Mouse (Mus musculus) embryonic facial prominence, embryonic 13.5 days (tissue): ENCODE data around the gene Keg1. TPM values are rescaled to one million over a fixed set of nuclear protein-coding genes. Genes with fewer than 3 reads are reported as not detected.
"Not testable (repeated sequence)": the region's sequence is repeated elsewhere in the genome, so short reads cannot be mapped to it uniquely, and the experiment has no call there.

ENCODE experiments used
- ATAC-seq: fragments of 200-750 bp; cut with Nextera tagmentation; 2 replicates; pipeline ENCODE4 v1.8.0; 2017; ENCODE audit warnings: low read depth; ENCODE audit not compliant: insufficient number of reproducible peaks, insufficient read depth, low FRiP score, low TSS enrichment
- H3K27ac ChIP-seq: fragments of 300-500 bp; sonication (generic); 2 replicates; pipeline ENCODE4 v1.5.1; 2015; ENCODE audit warnings: moderate library complexity, mild to moderate bottlenecking, inconsistent platforms
- H3K27me3 ChIP-seq: fragments of 300-500 bp; sonication (generic); 2 replicates; pipeline ENCODE4 v1.6.1; 2015; ENCODE audit warnings: mild to moderate bottlenecking, inconsistent platforms
- H3K36me3 ChIP-seq: fragments of 300-500 bp; sonication (generic); 2 replicates; pipeline ENCODE4 v1.6.1; 2015; ENCODE audit warnings: mild to moderate bottlenecking, inconsistent platforms
- H3K4me1 ChIP-seq: fragments of 300-500 bp; sonication (generic); 2 replicates; pipeline ENCODE4 v1.6.1; 2015; ENCODE audit warnings: inconsistent platforms
- H3K4me2 ChIP-seq: fragments of 300-500 bp; sonication (generic); 2 replicates; pipeline ENCODE4 v1.6.1; 2015; ENCODE audit warnings: moderate library complexity, mild to moderate bottlenecking, inconsistent platforms
- H3K4me3 ChIP-seq: fragments of 300-500 bp; sonication (generic); 2 replicates; pipeline ENCODE4 v1.5.1; 2015; ENCODE audit warnings: mild to moderate bottlenecking, inconsistent platforms
- H3K9ac ChIP-seq: fragments of 300-500 bp; sonication (generic); 2 replicates; pipeline ENCODE4 v1.6.1; 2015; ENCODE audit warnings: mild to moderate bottlenecking, inconsistent platforms
- H3K9me3 ChIP-seq: fragments of 300-500 bp; sonication (generic); 2 replicates; pipeline ENCODE4 v1.6.1; 2016; ENCODE audit warnings: inconsistent platforms
- WGBS: fragments of 180-500 bp; shearing (Covaris S2); methylation state at CpG from one replicate; pipeline ENCODE4 v1.1.7; 2015; ENCODE audit warnings: mixed read lengths; 5-methylcytosine and 5-hydroxymethylcytosine counted together
- polyA plus RNA-seq: library from polyadenylated mRNA; unstranded; fragments of >200 nt; fragmentation: Nextera tagmentation; extraction: Ambion mirVana; gene quantifications from 2 replicates; pipeline ENCODE4 v1.2.1, GENCODE M21; 2015

The Keg1 gene
- polyA plus RNA-seq: not detected in 2 replicates

DNA sequence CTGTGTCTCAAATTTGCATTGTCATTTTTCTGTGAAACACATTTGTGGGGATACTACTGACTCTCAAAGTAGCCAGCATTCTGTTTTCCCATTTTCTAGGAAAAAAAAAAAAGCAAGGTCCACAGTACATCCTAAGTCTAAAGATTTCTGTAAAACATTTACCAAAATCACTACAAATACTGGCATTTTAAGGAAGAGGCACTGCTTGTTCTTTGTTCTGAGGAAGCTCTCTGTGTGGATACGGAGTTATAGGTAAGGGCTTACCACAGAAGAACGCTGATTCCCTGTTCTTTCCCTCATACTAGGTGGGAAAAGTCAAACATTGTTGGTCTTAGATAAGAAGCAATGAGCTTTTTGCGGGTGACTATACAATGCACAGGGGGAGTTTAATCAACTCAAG, at the start of gene Keg1:
Keg1 (plus strand) TSS at position 197 of the 400 bp plus-strand sequence.
- no peak within 1 kb of the TSS for H3K27ac ChIP-seq
- no peak within 1 kb of the TSS for H3K9ac ChIP-seq
- no peak within 1 kb of the TSS for H3K4me3 ChIP-seq
- WGBS: 79% methylated on average over 3 of the region's 3 CpGs
- no peak for ATAC-seq
- H3K4me1 ChIP-seq: no peaks in the 10 kb centered on the region
- H3K9me3 ChIP-seq: no peaks in the 10 kb centered on the region
- H3K27me3 ChIP-seq: no peaks in the 10 kb centered on the region
- no peaks in the 10 kb centered on the region for H3K36me3 ChIP-seq
- no peak within 1 kb of the TSS for H3K4me2 ChIP-seq

DNA sequence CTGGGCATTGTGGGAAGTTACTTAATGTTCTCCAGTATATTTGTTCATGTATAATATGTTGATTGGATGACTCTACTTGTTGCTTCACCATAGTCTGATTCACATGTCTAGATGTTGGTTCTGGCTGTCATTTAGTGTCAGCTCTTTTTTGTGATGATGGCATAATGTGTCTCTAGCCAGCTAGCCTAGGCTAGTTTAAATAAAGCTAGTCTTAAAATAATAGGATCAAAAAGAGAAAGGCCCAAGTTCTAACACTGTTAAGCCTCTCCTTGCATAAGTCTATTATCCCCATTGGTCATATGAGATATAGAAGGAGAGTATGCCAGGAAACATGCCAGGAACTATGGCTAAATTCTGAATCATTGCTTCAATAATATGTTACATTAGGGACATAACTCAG, 46.1 kb upstream of the Keg1 start:
- no peak for ATAC-seq

DNA sequence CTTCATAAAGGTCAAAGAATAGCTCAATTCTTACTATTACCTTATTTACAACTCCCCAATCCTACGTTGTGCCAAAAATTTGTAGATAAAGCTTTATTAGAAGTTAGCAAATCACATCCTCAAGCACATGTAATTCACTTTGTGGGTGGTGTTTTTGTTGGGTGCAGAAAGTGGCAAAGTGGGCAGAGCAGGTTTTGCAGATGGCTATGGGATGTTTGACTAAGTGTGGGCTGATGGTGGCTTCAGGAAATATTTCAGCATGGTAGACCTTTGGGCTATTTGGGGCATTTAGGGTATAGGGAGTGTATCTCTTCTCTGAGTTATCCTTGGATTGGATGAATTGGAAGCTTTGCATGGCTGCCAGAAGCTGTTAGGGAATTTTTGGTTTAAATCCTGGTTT, 29.4 kb upstream of the Keg1 start:
- ATAC-seq: no peak
- H3K4me1 ChIP-seq: no peaks in the 10 kb centered on the region
- no peaks in the 10 kb centered on the region for H3K27me3 ChIP-seq
- H3K4me3 ChIP-seq: no peak overlapping the region
- no peak overlapping the region for H3K9ac ChIP-seq
- H3K9me3 ChIP-seq: peaks cover 9% of the 10 kb centered on the region
- 67% methylated on average over 1 of the region's 1 CpGs for WGBS
- no peak overlapping the region for H3K27ac ChIP-seq
- no peaks in the 10 kb centered on the region for H3K36me3 ChIP-seq
- H3K4me2 ChIP-seq: no peak overlapping the region

More for the DNA sequence above, 46.1 kb upstream of the Keg1 start:
- H3K4me3 ChIP-seq: no peak overlapping the region
- no peak overlapping the region for H3K27ac ChIP-seq
- no peaks in the 10 kb centered on the region for H3K4me1 ChIP-seq
- H3K9ac ChIP-seq: no peak overlapping the region
- H3K4me2 ChIP-seq: no peak overlapping the region
- H3K9me3 ChIP-seq: no peaks in the 10 kb centered on the region
- H3K36me3 ChIP-seq: no peaks in the 10 kb centered on the region
- H3K27me3 ChIP-seq: no peaks in the 10 kb centered on the region

DNA sequence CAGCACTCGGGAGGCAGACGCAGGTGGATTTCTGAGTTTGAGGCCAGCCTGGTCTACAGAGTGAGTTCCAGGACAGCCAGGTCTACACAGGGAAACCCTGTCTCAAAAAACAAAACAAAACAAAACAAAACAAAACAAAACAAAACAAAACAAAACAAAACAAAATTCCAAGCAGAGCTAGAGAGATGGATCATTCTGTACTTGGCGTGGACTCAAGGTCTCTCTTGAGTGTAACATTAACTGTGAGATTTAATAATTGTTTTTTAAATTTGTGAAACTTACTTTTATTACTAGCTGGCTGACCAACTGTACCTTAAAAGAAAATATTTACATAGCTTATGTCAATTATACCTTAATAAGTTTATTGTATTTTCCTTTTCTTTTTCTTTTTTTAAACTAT, 27.0 kb upstream of the Keg1 start:
- H3K4me2 ChIP-seq, ATAC-seq, H3K27ac ChIP-seq, H3K27me3 ChIP-seq, H3K9ac ChIP-seq, H3K4me1 ChIP-seq, H3K36me3 ChIP-seq, H3K9me3 ChIP-seq, H3K4me3 ChIP-seq: not testable (repeated sequence)
- WGBS: 87% methylated on average over 3 of the region's 3 CpGs

DNA sequence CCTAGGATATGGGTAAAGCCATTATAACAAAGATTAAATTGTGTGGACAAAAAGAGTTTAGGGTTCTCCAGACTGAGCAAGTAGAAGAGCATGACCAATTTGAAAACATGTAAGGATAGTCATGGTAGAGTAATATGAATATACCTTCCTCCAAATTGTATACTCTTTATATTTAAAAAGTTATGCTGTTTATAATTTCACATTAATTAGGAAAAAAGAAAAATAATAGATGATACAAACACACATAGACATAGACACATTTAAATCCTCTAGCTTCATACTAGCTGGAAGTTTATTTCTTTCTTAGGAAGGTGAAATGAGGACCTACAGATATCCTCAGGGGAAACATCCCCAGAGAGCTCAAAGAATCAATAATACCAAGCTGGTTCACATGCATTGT, 25.4 kb upstream of the Keg1 start, which contains the start of gene Olfr1442:
Olfr1442 (plus strand) TSS at position 301 of the 400 bp plus-strand sequence.
- no peak for ATAC-seq
- Histone ChIP-seq H3K36me3 (no peaks in the 10 kb centered on the region), H3K4me1 (no peaks in the 10 kb centered on the region), H3K27me3 (no peaks in the 10 kb centered on the region), H3K27ac (no peak within 1 kb of the TSS), H3K4me3 (no peak within 1 kb of the TSS), H3K9ac (no peak within 1 kb of the TSS), H3K9me3 (no peaks in the 10 kb centered on the region), H3K4me2 (no peak within 1 kb of the TSS)

DNA sequence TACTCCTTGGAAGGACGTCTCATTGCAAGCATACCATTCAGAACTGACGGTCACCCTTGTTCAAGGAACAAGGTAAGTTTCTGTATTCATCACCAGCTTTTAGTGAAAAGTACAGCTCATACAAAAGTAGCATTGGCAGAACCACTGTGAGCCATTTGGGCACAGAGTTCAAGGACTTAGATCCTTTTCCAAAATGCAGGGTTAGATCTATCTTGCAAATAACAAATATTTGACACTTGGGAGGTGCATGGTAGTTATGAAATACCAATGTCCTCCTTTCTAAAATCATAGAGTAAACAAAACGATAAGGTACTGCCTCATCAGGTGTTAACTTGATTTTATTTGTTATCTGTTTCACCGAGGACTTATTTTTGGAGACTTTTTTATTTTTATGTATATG, 24.5 kb upstream of the Keg1 start:
- 86% methylated on average over 4 of the region's 4 CpGs for WGBS
- no peak overlapping the region for H3K4me2 ChIP-seq
- H3K4me1 ChIP-seq: no peaks in the 10 kb centered on the region
- H3K4me3 ChIP-seq: no peak overlapping the region
- no peaks in the 10 kb centered on the region for H3K36me3 ChIP-seq
- no peak overlapping the region for H3K9ac ChIP-seq
- ATAC-seq: no peak
- no peaks in the 10 kb centered on the region for H3K9me3 ChIP-seq
- H3K27ac ChIP-seq: no peak overlapping the region
- H3K27me3 ChIP-seq: no peaks in the 10 kb centered on the region

DNA sequence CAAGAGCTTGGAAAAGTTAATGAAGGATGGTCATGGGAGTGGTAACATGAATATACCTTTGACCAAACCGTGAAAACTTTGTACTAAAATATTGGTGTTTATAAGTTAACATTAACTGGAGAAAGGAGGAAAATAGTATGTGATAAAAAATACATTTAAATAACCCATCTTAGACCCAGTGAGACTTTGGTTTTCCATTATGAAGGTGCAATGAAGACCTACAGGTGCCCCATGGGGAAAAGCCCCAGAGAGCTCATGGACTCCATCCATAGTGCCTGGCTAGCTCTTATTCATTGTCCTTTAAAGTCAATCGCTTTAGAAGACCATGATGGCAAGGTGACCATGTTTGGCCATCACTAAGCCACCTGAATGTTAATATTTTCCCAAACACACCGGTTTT, 17.8 kb upstream of the Keg1 start, which contains the start of gene Olfr1443:
Olfr1443 (plus strand) TSS at position 301 of the 400 bp plus-strand sequence.
- ATAC-seq: no peak
- Histone ChIP-seq H3K4me1 (no peaks in the 10 kb centered on the region), H3K4me3 (no peak within 1 kb of the TSS), H3K27me3 (no peaks in the 10 kb centered on the region), H3K36me3 (no peaks in the 10 kb centered on the region), H3K4me2 (no peak within 1 kb of the TSS), H3K9me3 (no peaks in the 10 kb centered on the region), H3K27ac (no peak within 1 kb of the TSS), H3K9ac (no peak within 1 kb of the TSS)
- WGBS: 67% methylated on average over 3 of the region's 3 CpGs

DNA sequence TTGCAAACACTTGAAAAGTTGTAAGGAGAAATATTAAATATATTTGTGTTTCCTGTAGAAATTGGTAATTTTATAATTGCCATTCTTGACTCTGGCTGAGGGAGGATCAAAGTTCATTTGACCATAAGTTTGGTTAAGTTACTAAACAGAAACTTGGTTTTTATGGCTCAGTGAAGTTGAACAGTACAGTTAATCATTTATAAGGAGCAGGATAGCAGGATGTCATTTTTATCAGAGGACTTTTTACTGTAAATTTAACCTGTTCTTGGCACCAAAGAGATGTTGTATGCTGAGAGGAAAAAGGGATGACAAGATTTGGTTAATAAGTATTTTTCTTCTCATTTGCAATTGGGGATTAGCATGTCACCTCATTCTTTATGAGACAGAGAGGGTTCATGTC, 10.9 kb upstream of the Keg1 start:
- Histone ChIP-seq H3K9me3 (no peaks in the 10 kb centered on the region), H3K4me3 (no peak overlapping the region), H3K4me1 (no peaks in the 10 kb centered on the region), H3K36me3 (no peaks in the 10 kb centered on the region), H3K4me2 (no peak overlapping the region), H3K27me3 (no peaks in the 10 kb centered on the region), H3K9ac (no peak overlapping the region), H3K27ac (no peak overlapping the region)
- no peak for ATAC-seq

DNA sequence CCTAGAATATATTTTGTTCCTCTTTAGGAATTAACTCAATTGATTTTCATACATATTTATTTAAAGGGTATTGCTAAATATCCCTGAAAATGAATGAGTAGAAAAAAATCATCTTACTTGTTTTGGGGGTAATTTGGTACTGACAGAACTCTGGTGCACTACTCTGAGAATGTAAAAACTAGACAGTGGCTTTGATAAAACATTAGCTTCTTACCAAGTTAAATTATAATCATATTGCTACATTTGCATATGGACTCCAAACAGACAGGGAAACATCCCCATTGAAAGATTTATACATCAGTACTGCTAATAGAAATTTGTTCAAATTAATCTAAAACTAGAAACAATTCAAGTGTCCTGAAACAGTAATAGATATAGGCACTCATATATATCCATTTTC, 10.4 kb upstream of the Keg1 start:
- Histone ChIP-seq H3K9ac (no peak overlapping the region), H3K27ac (no peak overlapping the region), H3K36me3 (no peaks in the 10 kb centered on the region), H3K4me2 (no peak overlapping the region), H3K4me3 (no peak overlapping the region), H3K9me3 (no peaks in the 10 kb centered on the region), H3K4me1 (no peaks in the 10 kb centered on the region), H3K27me3 (no peaks in the 10 kb centered on the region)
- no peak for ATAC-seq

DNA sequence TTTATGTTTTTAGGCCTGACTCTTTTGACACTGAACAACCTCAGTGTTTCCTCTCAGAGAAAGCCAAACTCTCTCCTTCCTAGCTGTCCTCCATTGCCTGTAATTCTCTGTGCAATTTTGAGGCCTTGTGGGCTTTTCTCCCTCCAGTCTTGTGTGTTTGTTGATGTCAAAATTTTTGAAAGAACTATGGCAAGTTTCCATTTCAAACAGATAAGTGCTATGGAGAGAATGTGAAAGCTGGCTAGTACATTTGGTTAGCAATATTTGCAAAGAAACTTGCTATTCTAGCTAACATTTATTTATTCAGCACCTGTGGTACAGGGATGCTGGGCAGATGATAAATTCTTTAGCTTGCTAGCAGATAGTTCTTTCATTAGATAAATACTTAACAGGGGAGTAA, 635 bp downstream of the Keg1 start:
- no peaks in the 10 kb centered on the region for H3K36me3 ChIP-seq
- H3K9ac ChIP-seq: no peak overlapping the region
- H3K4me1 ChIP-seq: no peaks in the 10 kb centered on the region
- no peak overlapping the region for H3K4me2 ChIP-seq
- H3K27ac ChIP-seq: no peak overlapping the region
- ATAC-seq: no peak
- H3K27me3 ChIP-seq: no peaks in the 10 kb centered on the region
- H3K9me3 ChIP-seq: no peaks in the 10 kb centered on the region
- no peak overlapping the region for H3K4me3 ChIP-seq

DNA sequence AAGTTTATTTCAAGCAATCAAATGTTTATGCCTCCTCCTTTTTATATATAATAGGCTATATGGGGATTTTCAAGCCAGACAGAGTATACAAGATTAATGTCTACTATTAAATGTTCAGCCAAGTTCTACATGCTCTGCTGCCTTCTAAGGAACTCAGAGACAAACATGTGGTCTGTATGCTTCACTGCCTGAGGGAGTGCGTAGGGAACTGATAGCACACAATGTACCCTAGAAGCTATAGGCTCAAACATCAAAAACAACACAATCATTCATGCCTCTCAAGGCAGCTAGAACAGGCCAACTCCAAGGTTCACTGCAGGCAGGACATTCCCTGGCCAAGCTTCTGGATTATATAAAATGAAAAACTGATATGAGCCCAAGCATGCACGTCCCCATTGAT, 12.9 kb downstream of the Keg1 start:
- Histone ChIP-seq H3K4me1 (no peaks in the 10 kb centered on the region), H3K9ac (no peak overlapping the region), H3K36me3 (no peaks in the 10 kb centered on the region), H3K4me2 (no peak overlapping the region), H3K27me3 (no peaks in the 10 kb centered on the region), H3K4me3 (no peak overlapping the region), H3K9me3 (no peaks in the 10 kb centered on the region), H3K27ac (no peak overlapping the region)
- no peak for ATAC-seq
- 73% methylated on average over 2 of the region's 2 CpGs for WGBS

DNA sequence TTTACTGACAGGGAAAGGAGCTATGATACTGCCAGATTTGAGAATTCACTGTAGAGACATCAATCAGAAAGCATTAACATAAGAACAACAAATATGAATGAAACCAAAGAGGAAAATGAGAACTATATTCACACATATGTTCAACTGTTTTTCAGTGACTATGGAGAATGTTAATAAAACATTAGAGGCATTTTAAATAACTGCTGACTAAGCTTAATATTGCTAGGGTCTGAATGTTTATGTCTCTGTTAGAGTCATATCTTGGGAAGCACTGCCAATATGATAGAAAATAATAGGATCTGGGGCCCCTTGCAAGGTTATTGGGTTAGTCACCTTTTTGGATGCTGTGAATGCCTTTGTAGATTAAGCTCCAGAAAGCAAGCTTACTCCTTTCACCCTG, 13.4 kb downstream of the Keg1 start:
- Histone ChIP-seq H3K27ac (no peak overlapping the region), H3K9me3 (no peaks in the 10 kb centered on the region), H3K9ac (no peak overlapping the region), H3K36me3 (no peaks in the 10 kb centered on the region), H3K27me3 (no peaks in the 10 kb centered on the region), H3K4me1 (no peaks in the 10 kb centered on the region), H3K4me2 (no peak overlapping the region), H3K4me3 (no peak overlapping the region)
- ATAC-seq: no peak

DNA sequence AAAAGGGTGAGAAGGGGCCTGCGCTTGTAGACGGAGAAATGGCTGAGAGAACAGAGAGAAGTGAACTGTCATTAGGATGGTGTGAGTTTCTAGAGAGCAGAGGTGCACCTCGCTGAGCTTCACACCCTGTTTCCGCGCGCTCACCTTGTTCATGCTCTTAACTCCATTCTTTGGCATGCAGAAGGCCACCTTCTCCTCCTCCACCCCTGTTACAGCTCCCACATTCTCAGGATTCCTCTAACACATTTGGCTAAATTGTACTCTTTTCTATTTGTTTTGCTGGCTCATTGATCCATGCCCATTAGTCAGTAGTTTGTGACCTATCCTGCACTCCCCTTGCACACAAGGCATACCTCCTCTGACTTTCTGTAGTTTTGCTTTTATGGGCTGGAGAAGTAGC, 23.6 kb downstream of the Keg1 start:
- Histone ChIP-seq H3K4me2 (no peak overlapping the region), H3K27me3 (no peaks in the 10 kb centered on the region), H3K27ac (no peak overlapping the region), H3K36me3 (no peaks in the 10 kb centered on the region), H3K9ac (no peak overlapping the region), H3K4me1 (no peaks in the 10 kb centered on the region), H3K9me3 (no peaks in the 10 kb centered on the region), H3K4me3 (no peak overlapping the region)
- ATAC-seq: no peak
- WGBS: 74% methylated on average over 6 of the region's 6 CpGs
